Mouse (Mus musculus): ENCODE data around the gene Nfatc3. TPM values are rescaled to one million over a fixed set of nuclear protein-coding genes. Genes with fewer than 3 reads are reported as not detected.

Gene Nfatc3
- polyA plus RNA-seq, 1 experiment from 2014 or later, result 4.7 TPM

Other genes with a start within 250 kb of the Nfatc3 start
- 11.5 and 14.3 TPM in 2 replicates for gene Ranbp10, start 231.5 kb upstream of the Nfatc3 start, polyA plus RNA-seq (2015; fragmentation: Nextera tagmentation; extraction: Ambion mirVana)
- gene Tsnaxip1, start 231.1 kb upstream of the Nfatc3 start, polyA plus RNA-seq (2015; fragmentation: Nextera tagmentation; extraction: Ambion mirVana), result 0.80 and 1.6 TPM in 2 replicates
- 59.7 and 61.1 TPM in 2 replicates for gene Cenpt, start 205.6 kb upstream of the Nfatc3 start, polyA plus RNA-seq (2015; fragmentation: Nextera tagmentation; extraction: Ambion mirVana)
- 58.7 and 60.6 TPM in 2 replicates for gene Thap11, start 203.7 kb upstream of the Nfatc3 start, polyA plus RNA-seq (2015; fragmentation: Nextera tagmentation; extraction: Ambion mirVana)
- 186 and 205 TPM in 2 replicates for gene Nutf2, start 198.3 kb upstream of the Nfatc3 start, polyA plus RNA-seq (2015; fragmentation: Nextera tagmentation; extraction: Ambion mirVana)
- gene Edc4, start 178.0 kb upstream of the Nfatc3 start, polyA plus RNA-seq (2015; fragmentation: Nextera tagmentation; extraction: Ambion mirVana), result 49.3 and 50.3 TPM in 2 replicates
- 0.88 and 0.94 TPM in 2 replicates for gene Nrn1l, start 165.3 kb upstream of the Nfatc3 start, polyA plus RNA-seq (2015; fragmentation: Nextera tagmentation; extraction: Ambion mirVana)
- gene Pskh1, start 158.4 kb upstream of the Nfatc3 start, polyA plus RNA-seq (2015; fragmentation: Nextera tagmentation; extraction: Ambion mirVana), result 12.4 and 13.1 TPM in 2 replicates
- 2.8 and 4.0 TPM in 2 replicates for gene Ctrl, start 125.0 kb upstream of the Nfatc3 start, polyA plus RNA-seq (2015; fragmentation: Nextera tagmentation; extraction: Ambion mirVana)
- gene Psmb10, start 120.4 kb upstream of the Nfatc3 start, polyA plus RNA-seq (2015; fragmentation: Nextera tagmentation; extraction: Ambion mirVana), result 40.3 and 46.9 TPM in 2 replicates
- 0.90 and 1.0 TPM in 2 replicates for gene Lcat, start 115.5 kb upstream of the Nfatc3 start, polyA plus RNA-seq (2015; fragmentation: Nextera tagmentation; extraction: Ambion mirVana)
- gene Slc12a4, start 92.7 kb upstream of the Nfatc3 start, polyA plus RNA-seq (2015; fragmentation: Nextera tagmentation; extraction: Ambion mirVana), result 7.9 and 8.9 TPM in 2 replicates
- gene Dpep3, start 79.4 kb upstream of the Nfatc3 start, polyA plus RNA-seq (2015; fragmentation: Nextera tagmentation; extraction: Ambion mirVana), result not detected in 2 replicates
- 23.3 and 23.6 TPM in 2 replicates for gene Dus2, start 67.5 kb upstream of the Nfatc3 start, polyA plus RNA-seq (2015; fragmentation: Nextera tagmentation; extraction: Ambion mirVana)
- 0.23 TPM in 1 of 2 replicates, not detected in the other for gene Dpep2nb, start 52.9 kb upstream of the Nfatc3 start, polyA plus RNA-seq (2015; fragmentation: Nextera tagmentation; extraction: Ambion mirVana)
- 21.4 and 22.5 TPM in 2 replicates for gene Ddx28, start 47.0 kb upstream of the Nfatc3 start, polyA plus RNA-seq (2015; fragmentation: Nextera tagmentation; extraction: Ambion mirVana)
- gene Esrp2, start 78.1 kb downstream of the Nfatc3 start, polyA plus RNA-seq (2015; fragmentation: Nextera tagmentation; extraction: Ambion mirVana), result 0.14 and 0.26 TPM in 2 replicates
- 20.0 and 22.3 TPM in 2 replicates for gene Pla2g15, start 91.6 kb downstream of the Nfatc3 start, polyA plus RNA-seq (2015; fragmentation: Nextera tagmentation; extraction: Ambion mirVana)
- gene Slc7a6, start 110.0 kb downstream of the Nfatc3 start, polyA plus RNA-seq (2015; fragmentation: Nextera tagmentation; extraction: Ambion mirVana), result 66.4 and 71.4 TPM in 2 replicates
- 39.2 and 42.0 TPM in 2 replicates for gene Slc7a6os, start 152.1 kb downstream of the Nfatc3 start, polyA plus RNA-seq (2015; fragmentation: Nextera tagmentation; extraction: Ambion mirVana)
- gene Prmt7, start 152.1 kb downstream of the Nfatc3 start, polyA plus RNA-seq (2015; fragmentation: Nextera tagmentation; extraction: Ambion mirVana), result 56.6 and 57.9 TPM in 2 replicates